Mouse (Mus musculus) kidney, adult 2 months (tissue): ENCODE data around the gene Krt82. TPM values are rescaled to one million over a fixed set of nuclear protein-coding genes. Genes with fewer than 3 reads are reported as not detected.
A peak's percentile ranks its signal among the peaks of the same experiment; 100 is the strongest.

Source experiments
- DNase-seq: peaks from one replicate; pipeline ENCODE4 v3.0.0; 2021
- H3K27ac ChIP-seq: fragments of 200-500 bp; 2 replicates; pipeline ENCODE4 v1.5.1; 2012; ENCODE audit warnings: low read depth, low read length, control low read depth, inconsistent platforms; ENCODE audit not compliant: insufficient read depth
- H3K27me3 ChIP-seq: fragments of 200-500 bp; replicated peaks from 2 replicates; pipeline ENCODE4 v1.6.1; 2012; ENCODE audit warnings: mild to moderate bottlenecking, moderate library complexity, low read length, inconsistent platforms; ENCODE audit not compliant: control insufficient read depth, insufficient read depth
- H3K36me3 ChIP-seq: fragments of 200-500 bp; 2 replicates; pipeline ENCODE4 v1.6.1; 2012; ENCODE audit warnings: mild to moderate bottlenecking, moderate library complexity, low read length, inconsistent platforms; ENCODE audit not compliant: control insufficient read depth, insufficient read depth
- H3K4me1 ChIP-seq: fragments of 200-500 bp; 2 replicates; pipeline ENCODE4 v1.6.1; 2011; ENCODE audit warnings: low read length; ENCODE audit not compliant: control insufficient read depth, insufficient read depth
- H3K4me3 ChIP-seq: fragments of 200-500 bp; 2 replicates; pipeline ENCODE4 v1.5.1; 2011; ENCODE audit warnings: mild to moderate bottlenecking, low read depth, low read length, control low read depth; ENCODE audit not compliant: insufficient read depth
- CTCF ChIP-seq: fragments of 200-500 bp; conservative IDR thresholded peaks from 2 replicates; pipeline ENCODE4 v1.5.1; 2011; ENCODE audit warnings: low read depth, mild to moderate bottlenecking, control low read depth, low read length, moderate library complexity, mixed read lengths; ENCODE audit not compliant: insufficient read depth, insufficient read length
- POLR2A ChIP-seq: fragments of 200-500 bp; IDR thresholded peaks from one replicate; pipeline ENCODE4 v1.6.1; 2011; ENCODE audit warnings: low read depth, low read length, control low read depth
- WGBS: fragments of 180-500 bp; shearing (Covaris S2); methylation state at CpG from one replicate; pipeline ENCODE4 v1.1.7; 2018; 5-methylcytosine and 5-hydroxymethylcytosine counted together
- polyA plus RNA-seq: library from polyadenylated mRNA; depleted of rRNA; stranded (reverse); fragments of >200 nt; gene quantifications from 2 replicates; pipeline ENCODE4 v1.2.3, GENCODE M21; 2012

Krt82 gene
- polyA plus RNA-seq, 1 experiment, result not detected

DNA sequence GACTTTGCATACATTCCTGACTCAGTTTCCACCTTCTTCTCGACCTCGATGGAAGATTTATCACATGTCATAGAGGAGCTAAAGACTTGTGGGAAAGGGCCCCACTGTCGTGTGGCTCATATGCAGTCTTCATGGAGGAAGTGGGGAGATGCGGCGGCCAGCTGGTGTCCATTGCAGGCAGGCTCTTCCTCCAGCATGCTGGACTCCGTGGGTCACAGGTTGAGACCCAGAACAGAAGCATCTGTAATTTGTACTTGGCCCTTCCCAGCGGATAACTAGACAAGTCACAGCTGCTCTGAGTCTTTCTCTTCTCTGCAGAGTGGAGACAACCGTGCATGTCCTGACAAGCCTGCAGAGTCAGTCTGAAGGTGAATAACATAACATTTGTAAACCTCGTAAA, 42.2 kb downstream of the Krt82 start:
- 52% methylated on average over 9 of the region's 9 CpGs for WGBS
- no peaks in the 10 kb centered on the region for H3K36me3 ChIP-seq

DNA sequence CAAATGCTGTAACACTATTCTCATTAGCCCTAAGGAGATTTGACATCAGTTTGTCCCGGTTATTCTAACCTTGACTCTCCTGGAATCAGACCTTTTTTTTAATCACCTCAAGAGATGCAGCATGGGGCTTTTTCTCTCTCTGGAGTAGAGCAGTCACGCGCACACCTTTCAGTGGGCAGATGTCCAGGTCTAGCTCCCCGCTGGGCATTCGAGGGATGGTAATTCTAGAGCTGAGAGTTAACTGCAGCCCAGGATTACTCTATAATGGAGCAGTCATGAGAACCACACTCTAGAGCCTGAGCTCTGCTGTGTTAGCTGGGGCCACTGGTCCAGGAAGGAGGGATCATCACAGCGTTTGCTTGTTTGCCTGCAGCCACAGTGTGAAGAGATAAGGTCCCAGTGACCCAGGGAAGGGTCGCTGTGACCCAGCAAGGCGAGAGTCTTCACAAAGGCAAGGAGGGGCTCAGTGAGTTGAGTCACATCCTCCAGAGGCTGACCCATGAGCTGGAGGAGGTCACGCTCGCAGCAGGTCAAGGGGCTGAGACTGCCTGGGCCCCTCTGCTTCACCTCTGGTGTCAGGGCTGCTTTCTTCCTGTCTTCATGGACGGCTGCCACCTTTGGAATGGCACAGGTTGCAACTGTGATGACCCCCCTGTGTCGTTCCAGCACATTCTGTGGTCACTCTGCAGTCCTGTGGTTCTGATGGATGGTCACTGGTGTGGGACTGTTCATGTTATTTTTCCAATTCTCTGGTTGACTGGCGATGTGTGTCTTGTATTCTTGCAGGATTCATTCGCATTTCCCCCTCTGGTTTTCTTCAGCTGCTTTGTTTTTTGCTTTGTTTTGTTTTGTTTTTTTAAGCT, 43.3 kb downstream of the Krt82 start:
- Histone ChIP-seq H3K27ac (no peak overlapping the region), H3K4me3 (no peak overlapping the region), H3K4me1 (peaks cover 9% of the 10 kb centered on the region; the same call in 1 of the 2 replicates), H3K27me3 (no peaks in the 10 kb centered on the region), H3K36me3 (no peaks in the 10 kb centered on the region)
- DNase-seq, result peak; percentile 56
- no peak for TF ChIP-seq POLR2A
- no peak for TF ChIP-seq CTCF
- 24% methylated on average over 14 of the region's 14 CpGs for WGBS

More for the DNA sequence above, 42.2 kb downstream of the Krt82 start:
- TF ChIP-seq POLR2A (no peak), CTCF (no peak)
- Histone ChIP-seq H3K4me1 (peaks cover 9% of the 10 kb centered on the region; the same call in 1 of the 2 replicates), H3K27ac (no peak overlapping the region), H3K4me3 (no peak overlapping the region), H3K27me3 (no peaks in the 10 kb centered on the region)
- DNase-seq, result peak; percentile 19

DNA sequence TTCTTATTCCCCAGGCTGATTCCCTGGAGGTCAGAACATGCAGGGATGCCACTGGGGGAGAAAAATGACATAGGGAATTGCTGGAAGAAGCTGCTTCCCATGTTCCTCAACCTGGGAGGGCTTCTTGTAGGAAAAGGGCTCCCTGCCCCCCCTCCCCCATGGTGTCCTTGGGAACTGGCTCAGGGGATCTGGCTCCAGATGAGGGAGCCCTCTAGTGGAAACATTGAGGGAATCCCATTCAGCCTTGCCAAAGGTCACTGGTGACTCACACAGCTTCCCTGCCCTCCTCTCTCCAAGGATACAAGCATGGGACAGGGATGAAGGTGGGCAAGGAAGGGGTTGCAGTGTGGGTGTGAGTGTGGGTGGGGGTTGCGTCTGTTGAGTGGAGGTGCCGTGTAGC, 53.3 kb downstream of the Krt82 start:
- no peak overlapping the region for H3K27ac ChIP-seq
- H3K27me3 ChIP-seq, result no peaks in the 10 kb centered on the region
- DNase-seq, result peak; percentile 62
- no peaks in the 10 kb centered on the region for H3K36me3 ChIP-seq
- H3K4me3 ChIP-seq, result no peak overlapping the region
- TF ChIP-seq POLR2A, result no peak
- peak; percentile 65 for TF ChIP-seq CTCF
- 75% methylated on average over 2 of the region's 2 CpGs for WGBS
- no peaks in the 10 kb centered on the region for H3K4me1 ChIP-seq

DNA sequence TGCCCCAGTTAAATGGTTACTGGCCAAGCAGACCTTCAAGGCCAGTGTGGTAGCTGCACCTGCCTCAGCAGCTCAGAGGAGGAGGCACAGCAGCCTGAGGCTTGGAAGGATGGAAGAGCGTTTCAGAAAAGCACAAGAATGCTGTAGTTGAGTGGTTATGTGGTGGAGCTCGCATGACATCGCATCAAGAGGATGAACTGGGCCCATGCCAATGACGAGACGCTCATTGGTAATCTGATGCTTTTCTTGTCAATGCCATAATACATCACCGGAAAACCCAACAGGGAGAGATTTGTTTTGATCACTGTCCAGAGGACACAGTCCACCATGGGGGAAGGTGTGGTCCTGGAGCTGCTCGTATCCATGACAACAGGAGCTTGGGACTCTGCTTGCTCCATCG, 55.2 kb downstream of the Krt82 start:
- H3K36me3 ChIP-seq, result no peaks in the 10 kb centered on the region
- no peaks in the 10 kb centered on the region for H3K27me3 ChIP-seq
- DNase-seq, result no peak
- no peak overlapping the region for H3K27ac ChIP-seq
- TF ChIP-seq POLR2A (no peak), CTCF (no peak)
- WGBS, result 82% methylated on average over 8 of the region's 8 CpGs
- no peaks in the 10 kb centered on the region for H3K4me1 ChIP-seq
- H3K4me3 ChIP-seq, result no peak overlapping the region

DNA sequence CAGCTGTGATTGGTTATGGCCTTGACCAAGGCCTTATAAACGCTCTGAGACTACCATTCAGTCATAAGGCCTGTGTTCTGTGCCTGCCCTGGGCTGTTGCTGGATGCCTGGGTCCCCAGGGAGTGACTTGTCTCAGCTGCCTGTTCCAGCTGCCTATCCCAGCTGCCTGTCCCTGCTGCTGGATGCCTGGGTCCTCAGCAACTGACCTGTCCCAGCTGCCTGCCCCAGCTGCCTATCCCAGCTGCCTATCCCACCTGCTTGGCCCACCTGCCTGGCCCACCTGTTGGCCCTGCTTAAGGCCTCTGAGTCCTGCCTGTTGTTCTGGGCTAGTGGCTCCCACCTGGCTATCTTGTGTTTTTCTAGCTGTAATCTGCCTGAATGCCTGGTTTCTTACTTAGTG, 56.3 kb downstream of the Krt82 start:
- no peak for DNase-seq
- Histone ChIP-seq H3K4me1 (no peaks in the 10 kb centered on the region), H3K27ac (no peak overlapping the region), H3K4me3 (no peak overlapping the region), H3K36me3 (no peaks in the 10 kb centered on the region), H3K27me3 (no peaks in the 10 kb centered on the region)
- TF ChIP-seq CTCF (no peak), POLR2A (no peak)
- 68% methylated on average over 1 of the region's 1 CpGs for WGBS

DNA sequence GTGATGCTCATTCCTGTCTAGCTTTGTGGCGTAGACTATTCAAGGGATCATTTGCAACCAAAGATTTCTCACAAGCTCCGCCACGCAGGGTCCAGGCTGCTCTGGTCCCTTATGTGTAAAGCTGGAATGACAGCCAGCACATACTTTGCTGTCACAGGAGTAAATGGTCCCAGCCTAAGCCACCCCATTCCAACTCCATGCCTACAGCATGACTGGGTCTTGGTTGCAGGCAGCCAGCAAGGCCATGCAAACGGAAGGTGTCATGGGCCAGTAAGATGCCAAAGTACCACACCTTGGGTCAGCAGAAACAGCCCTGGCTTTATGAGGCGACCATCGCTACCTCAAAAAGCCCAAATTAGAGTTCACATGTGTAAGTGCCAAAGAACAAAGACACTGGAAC, 56.8 kb downstream of the Krt82 start:
- no peak for DNase-seq
- 97% methylated on average over 6 of the region's 6 CpGs for WGBS
- Histone ChIP-seq H3K27me3 (no peaks in the 10 kb centered on the region), H3K4me1 (no peaks in the 10 kb centered on the region), H3K4me3 (no peak overlapping the region), H3K27ac (no peak overlapping the region), H3K36me3 (no peaks in the 10 kb centered on the region)
- TF ChIP-seq CTCF, result no peak
- no peak for TF ChIP-seq POLR2A

DNA sequence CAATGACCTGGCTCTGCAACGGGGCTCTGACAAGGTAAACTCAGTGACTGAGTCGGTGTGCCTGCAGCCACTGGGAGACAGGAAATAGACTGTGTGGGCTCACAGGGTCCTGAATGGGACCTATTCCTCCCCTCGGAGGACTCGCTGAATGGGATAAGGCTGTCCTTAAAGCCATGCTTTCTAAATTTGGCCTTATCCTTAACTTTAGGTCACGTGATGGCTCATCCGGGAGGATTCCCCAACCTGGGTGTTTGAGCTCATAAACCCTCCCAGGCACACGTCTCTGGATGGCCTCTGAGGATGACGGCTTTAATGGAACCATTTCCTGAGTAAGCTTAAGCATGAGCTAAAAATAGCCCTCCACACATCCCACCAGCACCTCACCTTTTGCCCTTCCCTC, 57.7 kb downstream of the Krt82 start:
- Histone ChIP-seq H3K4me1 (no peaks in the 10 kb centered on the region), H3K27ac (no peak overlapping the region), H3K27me3 (no peaks in the 10 kb centered on the region), H3K36me3 (no peaks in the 10 kb centered on the region), H3K4me3 (no peak overlapping the region)
- TF ChIP-seq POLR2A (no peak), CTCF (no peak)
- no peak for DNase-seq
- WGBS, result 39% methylated on average over 8 of the region's 8 CpGs
